Mouse (Mus musculus): ENCODE results near the gene E030018B13Rik. TPM values are rescaled to one million over a fixed set of nuclear protein-coding genes. Genes with fewer than 3 reads are reported as not detected.

The E030018B13Rik gene
- polyA plus RNA-seq, 1 experiment from 2014 or later = 0.55 TPM

DNA sequence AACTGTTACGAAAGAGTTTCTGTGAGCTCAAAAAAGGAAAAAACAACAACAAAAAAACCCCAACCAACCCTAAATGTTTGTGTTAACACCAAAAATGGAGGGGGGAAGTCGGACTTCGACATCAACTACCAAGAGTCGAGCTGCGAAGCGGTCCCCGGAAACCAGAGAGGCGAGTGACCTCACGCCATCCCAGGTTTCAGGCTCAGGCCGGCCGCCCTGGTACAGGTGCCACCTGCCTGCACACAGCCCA is 20.3 kb downstream of the E030018B13Rik start:
- H3K27ac ChIP-seq (ENCODE audit: low read depth, low read length) = peak overlapping the region; percentile 96
- no peaks in the 10 kb centered on the region for H3K36me3 ChIP-seq (ENCODE audit: control insufficient read depth, insufficient read depth, low read length)
- peak overlapping the region; percentile 89 for H3K4me2 ChIP-seq (ENCODE audit: low read depth, low read length)
- H3K9me3 ChIP-seq (ENCODE audit: control insufficient read depth, low read length) = no peaks in the 10 kb centered on the region
- no peaks in the 10 kb centered on the region for H3K27me3 ChIP-seq (ENCODE audit: control insufficient read depth, insufficient read depth, low read length)
- 2% methylated on average over 11 of the region's 11 CpGs for WGBS
- H3K9ac ChIP-seq (replicated peaks; ENCODE audit: low read depth, low read length) = peak overlapping the region; percentile 97
- peaks cover 20% of the 10 kb centered on the region for H3K4me1 ChIP-seq (ENCODE audit: control insufficient read depth, insufficient read depth, low read length)
- H3K4me3 ChIP-seq (ENCODE audit: low read depth, low read length) = peak overlapping the region; percentile 93
- ATAC-seq (ENCODE audit: low read depth) = no peak

DNA sequence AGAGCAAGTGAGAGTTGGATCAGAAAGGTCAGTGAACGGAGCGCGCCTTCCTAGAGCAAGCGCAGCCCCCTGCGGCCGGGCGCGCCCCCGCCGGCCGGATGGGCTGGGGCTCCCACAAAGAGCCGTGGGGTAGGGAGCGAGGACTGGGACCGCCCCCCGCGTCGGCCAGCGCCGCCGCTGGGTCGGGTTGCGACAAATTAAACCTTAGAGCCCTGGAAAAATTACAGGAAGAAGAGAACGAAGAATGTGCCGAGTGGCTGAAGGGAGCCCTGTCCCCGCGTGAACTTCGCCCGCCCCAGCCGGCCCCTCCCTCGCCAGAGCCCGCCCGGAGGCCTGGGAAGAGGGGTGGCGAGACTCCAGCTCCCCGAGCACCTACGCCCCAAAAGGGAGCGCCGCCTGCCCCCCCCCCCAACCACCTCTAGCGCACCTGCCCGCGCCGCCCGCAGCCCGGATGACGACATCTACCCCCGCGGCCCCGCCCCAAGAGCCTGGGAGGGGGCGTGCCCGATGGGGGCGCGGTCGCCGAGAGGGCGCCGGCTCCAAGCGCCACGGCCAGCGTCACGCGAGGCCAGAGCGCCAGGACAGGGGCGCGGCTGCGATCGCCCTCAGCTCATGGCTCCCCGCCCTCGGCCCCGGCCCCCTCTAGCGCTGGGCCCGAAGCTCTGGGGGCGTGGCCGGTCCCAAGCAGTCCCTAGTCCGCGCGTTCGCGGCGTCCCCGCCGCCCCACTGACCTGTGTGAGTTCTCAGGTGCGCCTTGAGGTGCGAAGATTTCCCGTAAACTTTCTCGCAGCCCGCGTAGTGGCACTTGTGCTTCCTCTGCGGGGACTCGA is 20.8 kb downstream of the E030018B13Rik start:
- peak; percentile 4 for ATAC-seq (ENCODE audit: low read depth)
- Histone ChIP-seq H3K4me3 (ENCODE audit: low read depth, low read length) (peak overlapping the region; percentile 93), H3K4me2 (ENCODE audit: low read depth, low read length) (peak overlapping the region; percentile 89), H3K27ac (ENCODE audit: low read depth, low read length) (peak overlapping the region; percentile 96), H3K9ac (replicated peaks; ENCODE audit: low read depth, low read length) (peak overlapping the region; percentile 97), H3K4me1 (ENCODE audit: control insufficient read depth, insufficient read depth, low read length) (peaks cover 20% of the 10 kb centered on the region), H3K36me3 (ENCODE audit: control insufficient read depth, insufficient read depth, low read length) (no peaks in the 10 kb centered on the region), H3K27me3 (ENCODE audit: control insufficient read depth, insufficient read depth, low read length) (no peaks in the 10 kb centered on the region), H3K9me3 (ENCODE audit: control insufficient read depth, low read length) (no peaks in the 10 kb centered on the region)
- under 1% methylated on average over 59 of the region's 88 CpGs for WGBS

DNA sequence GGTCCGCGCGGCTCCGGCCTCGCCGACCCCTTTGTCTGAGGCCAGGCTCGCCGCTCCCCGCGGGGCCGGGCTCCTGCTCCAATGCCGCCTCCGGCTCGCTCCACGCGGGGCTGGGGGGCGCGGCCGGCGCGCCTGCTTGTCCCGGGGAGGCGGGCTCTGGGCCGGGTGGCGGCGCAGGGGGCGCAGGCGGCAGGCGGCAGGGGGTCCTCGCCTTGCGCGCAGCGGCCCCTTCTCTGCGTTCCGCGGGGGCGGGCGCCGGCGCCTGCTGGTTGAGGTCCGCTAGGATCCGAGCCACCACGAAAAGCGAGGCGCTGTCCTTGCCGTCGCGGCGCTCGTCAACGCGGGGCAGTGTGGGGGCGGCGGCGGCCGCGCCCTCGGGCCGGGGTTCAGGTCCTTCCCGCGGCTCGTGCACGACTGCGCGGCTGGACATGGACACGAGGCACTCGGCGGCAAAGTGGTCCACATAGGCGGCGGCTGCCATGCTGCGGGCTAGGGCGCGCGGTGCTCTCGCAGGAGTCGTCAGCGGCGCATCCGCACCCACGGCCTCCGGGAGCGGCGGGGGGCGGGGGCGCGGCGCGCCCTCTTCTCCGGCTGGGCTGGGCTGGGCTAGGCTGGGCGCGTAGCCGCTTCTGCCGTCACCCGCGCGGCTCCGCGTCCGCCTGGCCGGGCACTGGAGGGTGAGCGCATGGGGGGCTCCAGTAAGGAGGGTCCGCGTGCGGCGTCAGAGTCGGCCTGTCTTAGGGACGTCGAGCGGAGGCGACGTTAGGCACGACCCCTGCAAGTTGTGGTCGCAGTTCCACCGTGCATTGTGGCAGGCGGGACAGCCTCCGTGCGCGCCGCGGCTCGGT is 21.6 kb downstream of the E030018B13Rik start:
- Histone ChIP-seq H3K27ac (ENCODE audit: low read depth, low read length) (peak overlapping the region; percentile 96), H3K4me2 (ENCODE audit: low read depth, low read length) (peak overlapping the region; percentile 89), H3K4me1 (ENCODE audit: control insufficient read depth, insufficient read depth, low read length) (peaks cover 20% of the 10 kb centered on the region), H3K27me3 (ENCODE audit: control insufficient read depth, insufficient read depth, low read length) (no peaks in the 10 kb centered on the region), H3K9me3 (ENCODE audit: control insufficient read depth, low read length) (no peaks in the 10 kb centered on the region), H3K4me3 (ENCODE audit: low read depth, low read length) (peak overlapping the region; percentile 93), H3K36me3 (ENCODE audit: control insufficient read depth, insufficient read depth, low read length) (no peaks in the 10 kb centered on the region), H3K9ac (replicated peaks; ENCODE audit: low read depth, low read length) (peak overlapping the region; percentile 97)
- ATAC-seq (ENCODE audit: low read depth) = peak; percentile 69
- under 1% methylated on average over 83 of the region's 121 CpGs for WGBS

DNA sequence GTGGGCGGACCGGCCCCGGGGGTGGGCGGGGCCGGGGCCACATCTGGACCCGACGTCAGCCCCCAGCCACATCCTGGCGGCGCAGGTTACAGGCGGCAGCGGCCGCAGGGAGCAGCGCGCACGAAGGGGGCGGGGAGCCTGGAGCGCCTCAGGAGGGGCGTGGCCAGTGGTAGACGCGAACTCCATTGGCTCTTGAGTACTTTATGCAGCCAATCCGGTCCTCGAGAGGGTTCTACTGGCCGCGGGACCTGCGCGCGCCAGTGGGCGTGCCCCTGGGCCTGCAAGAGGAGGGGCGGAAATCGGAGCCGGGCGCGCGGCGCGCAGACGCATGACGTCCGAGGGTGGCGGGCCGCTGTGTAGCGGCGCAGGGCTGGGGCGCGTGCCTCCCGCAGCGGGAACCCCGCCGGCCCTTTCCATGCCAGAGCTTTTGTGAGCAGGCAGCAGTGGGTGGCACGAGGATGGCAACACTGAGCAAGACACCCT is 22.3 kb downstream of the E030018B13Rik start, which contains the start of gene Klf13:
TSS of gene Klf13 (minus strand) at position 2 of the 483 bp plus-strand sequence.
- Histone ChIP-seq H3K4me3 (ENCODE audit: low read depth, low read length) (peak within 1 kb of the TSS; percentile 93), H3K4me2 (ENCODE audit: low read depth, low read length) (peak within 1 kb of the TSS; percentile 93), H3K9me3 (ENCODE audit: control insufficient read depth, low read length) (no peaks in the 10 kb centered on the region), H3K4me1 (ENCODE audit: control insufficient read depth, insufficient read depth, low read length) (peaks cover 20% of the 10 kb centered on the region), H3K9ac (replicated peaks; ENCODE audit: low read depth, low read length) (peak within 1 kb of the TSS; percentile 97), H3K36me3 (ENCODE audit: control insufficient read depth, insufficient read depth, low read length) (no peaks in the 10 kb centered on the region), H3K27ac (ENCODE audit: low read depth, low read length) (peak within 1 kb of the TSS; percentile 98), H3K27me3 (ENCODE audit: control insufficient read depth, insufficient read depth, low read length) (no peaks in the 10 kb centered on the region)
- WGBS = under 1% methylated on average over 50 of the region's 50 CpGs
- ATAC-seq (ENCODE audit: low read depth) = peak; percentile 95

DNA sequence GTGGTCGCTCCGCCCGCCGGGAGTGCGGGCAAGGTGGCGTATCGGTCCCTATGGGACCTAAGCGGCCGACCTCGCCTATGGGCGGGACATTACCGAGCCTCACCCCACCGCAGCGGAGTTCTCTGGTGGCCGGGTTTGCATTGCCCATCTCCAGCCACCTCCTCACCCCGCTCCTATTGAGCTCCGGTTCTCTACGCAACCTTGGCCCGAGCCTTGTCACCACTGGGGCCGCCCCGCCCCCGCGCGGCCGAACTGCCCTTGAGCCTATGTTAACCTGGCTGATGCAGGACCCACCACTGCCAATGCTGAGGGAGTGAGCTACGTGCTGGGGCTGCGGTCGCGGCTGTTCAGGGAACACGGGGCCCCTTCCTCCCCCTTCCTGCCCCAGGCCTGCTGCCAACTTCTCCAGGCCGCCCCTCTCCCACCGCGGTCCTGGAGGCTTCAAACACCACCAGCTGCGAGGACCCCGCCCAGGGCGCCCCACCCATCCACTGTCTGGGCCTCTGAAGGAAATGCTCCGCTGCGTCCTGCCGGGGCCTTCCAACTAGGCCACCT is 22.8 kb downstream of the E030018B13Rik start:
- Histone ChIP-seq H3K4me1 (ENCODE audit: control insufficient read depth, insufficient read depth, low read length) (peaks cover 18% of the 10 kb centered on the region), H3K36me3 (ENCODE audit: control insufficient read depth, insufficient read depth, low read length) (no peaks in the 10 kb centered on the region), H3K4me2 (ENCODE audit: low read depth, low read length) (peak overlapping the region; percentile 93), H3K9me3 (ENCODE audit: control insufficient read depth, low read length) (no peaks in the 10 kb centered on the region), H3K27ac (ENCODE audit: low read depth, low read length) (peak overlapping the region; percentile 98), H3K9ac (replicated peaks; ENCODE audit: low read depth, low read length) (peak overlapping the region; percentile 83), H3K4me3 (ENCODE audit: low read depth, low read length) (peak overlapping the region; percentile 93), H3K27me3 (ENCODE audit: control insufficient read depth, insufficient read depth, low read length) (no peaks in the 10 kb centered on the region)
- ATAC-seq (ENCODE audit: low read depth) = peak; percentile 40; the same call in 1 of the 2 replicates
- 0% methylated on average over 38 of the region's 39 CpGs for WGBS

DNA sequence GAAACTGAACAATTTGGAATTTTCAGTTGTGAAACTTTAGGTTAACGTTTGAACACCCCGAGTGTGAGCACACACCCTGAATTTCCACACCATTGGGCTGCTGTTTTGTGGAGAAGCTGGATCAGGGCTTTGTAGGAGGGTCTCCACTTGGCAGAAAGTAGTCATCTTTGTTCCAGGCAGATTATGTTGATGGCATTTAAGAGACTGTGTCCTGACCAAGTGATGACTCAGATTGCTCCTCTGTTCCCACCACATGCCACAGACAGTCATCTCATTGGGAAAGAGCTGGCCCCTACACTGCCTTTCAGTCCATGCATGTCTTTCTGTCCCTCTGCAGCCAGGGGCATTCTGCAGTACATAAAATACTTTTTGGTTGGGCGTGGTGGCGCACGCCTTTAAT is 23.7 kb downstream of the E030018B13Rik start:
- no peak overlapping the region for H3K9ac ChIP-seq (replicated peaks; ENCODE audit: low read depth, low read length)
- no peaks in the 10 kb centered on the region for H3K27me3 ChIP-seq (ENCODE audit: control insufficient read depth, insufficient read depth, low read length)
- no peaks in the 10 kb centered on the region for H3K36me3 ChIP-seq (ENCODE audit: control insufficient read depth, insufficient read depth, low read length)
- H3K4me3 ChIP-seq (ENCODE audit: low read depth, low read length) = no peak overlapping the region
- H3K4me1 ChIP-seq (ENCODE audit: control insufficient read depth, insufficient read depth, low read length) = peaks cover 11% of the 10 kb centered on the region
- ATAC-seq (ENCODE audit: low read depth) = no peak
- H3K9me3 ChIP-seq (ENCODE audit: control insufficient read depth, low read length) = no peaks in the 10 kb centered on the region
- H3K4me2 ChIP-seq (ENCODE audit: low read depth, low read length) = no peak overlapping the region
- no peak overlapping the region; the same call in 1 of the 2 replicates for H3K27ac ChIP-seq (ENCODE audit: low read depth, low read length)
- 91% methylated on average over 5 of the region's 5 CpGs for WGBS

DNA sequence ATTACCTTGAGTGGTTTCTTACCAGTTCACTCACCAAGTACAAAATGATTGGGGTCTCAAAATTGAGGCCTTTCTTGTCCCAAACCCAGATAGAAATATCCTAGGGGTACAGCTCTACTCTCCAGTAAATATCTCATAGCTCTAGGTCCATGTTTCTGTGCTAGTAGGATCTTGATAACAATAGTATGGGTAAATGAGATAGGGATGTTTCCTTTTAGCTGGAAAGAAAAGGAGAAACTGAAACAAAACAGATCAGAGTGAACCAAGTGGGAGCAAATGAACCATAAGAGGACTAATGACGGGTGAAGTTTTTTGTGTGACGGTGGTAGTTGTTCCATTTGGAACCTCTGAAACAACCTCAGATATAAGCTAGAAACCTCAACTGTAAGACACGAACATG is 24.4 kb downstream of the E030018B13Rik start:
- Histone ChIP-seq H3K9ac (replicated peaks; ENCODE audit: low read depth, low read length) (no peak overlapping the region), H3K36me3 (ENCODE audit: control insufficient read depth, insufficient read depth, low read length) (no peaks in the 10 kb centered on the region), H3K4me1 (ENCODE audit: control insufficient read depth, insufficient read depth, low read length) (peaks cover 9% of the 10 kb centered on the region; the same call in 1 of the 2 replicates), H3K27me3 (ENCODE audit: control insufficient read depth, insufficient read depth, low read length) (no peaks in the 10 kb centered on the region), H3K27ac (ENCODE audit: low read depth, low read length) (no peak overlapping the region), H3K4me2 (ENCODE audit: low read depth, low read length) (no peak overlapping the region), H3K9me3 (ENCODE audit: control insufficient read depth, low read length) (no peaks in the 10 kb centered on the region), H3K4me3 (ENCODE audit: low read depth, low read length) (no peak overlapping the region)
- no peak for ATAC-seq (ENCODE audit: low read depth)
- 93% methylated on average over 3 of the region's 3 CpGs for WGBS

DNA sequence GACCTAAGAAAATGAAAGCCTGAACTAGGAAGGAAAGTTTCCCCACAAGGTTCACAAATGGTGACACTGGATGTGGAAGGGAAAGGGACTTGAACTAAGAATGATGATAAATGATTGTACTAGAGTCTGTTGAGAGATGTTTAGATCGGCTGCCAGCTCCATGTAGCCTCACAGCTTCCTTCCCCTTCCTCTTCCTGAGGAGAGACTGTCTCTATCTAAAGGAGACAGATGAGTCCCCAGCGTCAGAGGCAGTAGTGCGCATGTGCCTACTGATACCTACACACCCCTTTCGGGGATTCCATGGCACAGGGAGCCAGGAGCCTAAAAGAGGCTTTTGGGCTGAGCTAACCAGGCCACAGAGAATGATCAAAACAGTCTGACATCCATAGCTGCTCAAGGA is 24.8 kb downstream of the E030018B13Rik start:
- H3K27ac ChIP-seq (ENCODE audit: low read depth, low read length) = no peak overlapping the region
- WGBS = 91% methylated on average over 4 of the region's 4 CpGs
- no peak overlapping the region for H3K4me2 ChIP-seq (ENCODE audit: low read depth, low read length)
- no peaks in the 10 kb centered on the region for H3K9me3 ChIP-seq (ENCODE audit: control insufficient read depth, low read length)
- H3K36me3 ChIP-seq (ENCODE audit: control insufficient read depth, insufficient read depth, low read length) = no peaks in the 10 kb centered on the region
- no peak for ATAC-seq (ENCODE audit: low read depth)
- H3K4me3 ChIP-seq (ENCODE audit: low read depth, low read length) = no peak overlapping the region
- H3K9ac ChIP-seq (replicated peaks; ENCODE audit: low read depth, low read length) = no peak overlapping the region
- H3K4me1 ChIP-seq (ENCODE audit: control insufficient read depth, insufficient read depth, low read length) = peaks cover 5% of the 10 kb centered on the region; the same call in 1 of the 2 replicates
- H3K27me3 ChIP-seq (ENCODE audit: control insufficient read depth, insufficient read depth, low read length) = no peaks in the 10 kb centered on the region
